Mouse (Mus musculus) 3T3-L1 (cell line): ENCODE measurements at regions not wholly inside any gene's neighbourhood (a gene's known extent, or its start where the extent isn't known, plus 50 kb on each side); places are given as distances from the start of the nearest gene placed in this dataset.

Source experiments
- DNase-seq: peaks from one replicate; pipeline ENCODE4 v3.0.0-alpha.2; 2015; ENCODE audit warnings: low read depth, low spot score

DNA sequence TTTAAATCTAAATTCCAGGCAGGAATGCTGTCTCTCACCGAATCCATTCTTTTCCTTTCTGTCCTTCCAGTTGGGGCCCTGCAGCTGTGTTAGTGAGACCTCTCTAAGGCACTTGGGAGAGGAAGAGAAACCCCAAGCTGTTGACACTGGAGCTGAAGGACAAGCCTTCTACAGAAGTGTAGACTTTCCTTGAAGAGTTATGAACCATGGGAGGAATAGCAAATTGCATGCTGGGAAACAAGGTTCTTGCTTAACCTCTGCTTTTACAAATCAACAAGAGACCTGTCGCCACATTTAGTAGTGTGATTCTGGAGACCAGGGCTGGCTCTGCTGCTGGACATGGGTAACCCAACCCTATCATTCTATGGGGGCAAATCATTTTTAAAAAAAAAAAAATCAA is 200.8 kb upstream of the Sash1 start:
- no peak for DNase-seq

DNA sequence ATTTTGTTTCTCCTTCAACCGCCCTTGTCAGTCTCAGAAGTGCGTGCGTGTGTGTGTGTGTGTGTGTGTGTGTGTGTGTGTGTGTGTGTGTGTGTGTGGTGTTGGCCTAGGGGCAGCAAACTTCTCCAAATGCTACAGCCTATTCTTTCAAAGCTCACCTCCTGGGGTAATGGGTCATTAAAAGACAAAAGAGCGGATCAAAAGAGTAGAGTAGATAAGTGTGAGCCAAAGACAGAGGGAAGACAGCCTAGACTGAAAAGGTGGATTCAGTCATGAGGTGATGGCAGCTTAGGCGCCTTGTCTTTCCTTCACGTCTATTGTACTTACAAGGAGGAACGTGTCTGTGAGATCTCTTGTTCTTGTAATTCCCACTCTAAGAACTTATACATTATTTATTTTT is 199.6 kb upstream of the Sash1 start:
- DNase-seq = no peak

DNA sequence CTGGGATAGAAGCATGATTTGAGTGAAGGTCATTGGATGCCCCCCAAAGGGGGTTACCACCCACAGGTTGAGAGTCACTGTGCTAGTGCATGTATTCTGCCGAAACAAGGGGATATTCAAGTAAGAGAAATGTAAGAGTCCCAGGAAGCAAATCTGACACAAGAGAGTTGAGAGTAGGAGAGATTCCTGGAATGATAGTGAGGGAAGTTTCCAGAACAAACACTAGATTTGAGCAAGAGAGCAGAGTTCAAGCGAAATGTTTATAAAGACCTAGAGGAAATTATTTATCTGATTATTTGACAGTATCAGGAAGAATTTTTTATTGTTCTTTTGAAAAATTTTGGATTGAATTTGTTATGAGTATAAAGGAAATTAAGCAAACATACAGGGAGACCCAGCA is 189.0 kb upstream of the Sash1 start:
- no peak for DNase-seq

DNA sequence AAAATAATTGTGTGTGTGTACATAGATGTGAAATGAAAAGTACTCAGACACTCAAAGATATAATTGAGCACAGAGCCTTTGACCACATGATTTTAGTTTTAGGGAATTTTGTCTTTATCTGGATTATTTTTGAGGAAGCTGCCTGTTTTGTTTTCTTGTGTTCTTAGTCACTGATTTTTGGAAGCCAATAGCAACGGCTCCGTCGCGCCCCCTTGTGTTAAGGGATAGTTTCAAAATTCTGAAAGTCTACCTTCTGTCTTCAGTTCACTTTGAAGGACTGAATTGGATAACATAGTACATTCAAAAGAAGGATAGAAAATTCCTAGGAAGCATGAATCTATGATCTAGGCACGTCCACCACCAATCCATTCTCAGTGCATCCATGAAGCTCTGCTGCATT is 185.8 kb upstream of the Sash1 start:
- DNase-seq = peak; percentile 44

DNA sequence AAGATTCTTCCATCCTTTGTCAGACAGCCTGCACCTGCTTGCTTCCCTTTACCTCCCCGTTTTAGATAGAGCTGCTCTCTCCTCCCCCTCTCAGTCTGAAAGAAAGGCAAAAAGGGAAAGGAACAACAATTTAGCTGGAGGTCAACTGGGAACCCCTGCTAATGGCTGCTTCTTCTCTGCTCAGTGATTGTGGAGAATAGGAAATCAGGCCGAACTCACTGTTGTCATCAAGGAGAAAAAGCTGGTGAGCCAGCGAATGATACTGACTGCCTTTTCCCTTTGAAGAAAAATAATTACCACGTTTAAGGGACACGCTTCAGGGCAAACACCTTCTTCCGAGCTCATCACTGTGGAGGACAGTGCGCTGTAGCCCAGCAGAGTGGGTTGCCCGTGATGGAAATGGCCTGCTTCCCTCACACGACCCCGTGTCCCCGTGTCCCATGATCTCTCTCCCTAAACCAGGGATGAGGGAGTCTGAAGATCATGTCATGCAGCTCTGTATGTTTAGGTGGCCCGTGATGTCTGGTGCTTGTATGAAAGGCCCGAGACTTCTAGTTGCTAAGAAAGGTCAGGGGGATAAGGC is 183.8 kb upstream of the Sash1 start:
- no peak for DNase-seq

DNA sequence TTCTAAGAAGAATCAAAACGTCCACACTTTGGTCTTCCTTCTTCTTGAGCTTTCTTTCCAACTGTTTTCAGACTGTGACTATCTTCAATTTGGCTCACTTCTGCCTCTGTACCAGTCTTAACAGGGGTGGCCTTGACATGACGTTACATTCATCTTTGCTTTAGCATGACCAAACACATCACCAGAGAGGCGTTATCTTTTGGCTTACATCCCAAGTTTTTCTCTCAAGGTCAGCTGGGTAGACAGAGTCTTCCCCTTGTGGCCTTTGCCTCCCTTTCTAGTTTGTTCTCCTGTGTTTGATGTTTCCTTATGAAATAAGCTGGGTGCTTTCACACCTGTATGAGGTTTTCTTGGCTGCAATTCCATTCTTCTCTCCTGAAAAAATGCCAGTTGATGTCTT is 180.7 kb upstream of the Sash1 start:
- DNase-seq = no peak

DNA sequence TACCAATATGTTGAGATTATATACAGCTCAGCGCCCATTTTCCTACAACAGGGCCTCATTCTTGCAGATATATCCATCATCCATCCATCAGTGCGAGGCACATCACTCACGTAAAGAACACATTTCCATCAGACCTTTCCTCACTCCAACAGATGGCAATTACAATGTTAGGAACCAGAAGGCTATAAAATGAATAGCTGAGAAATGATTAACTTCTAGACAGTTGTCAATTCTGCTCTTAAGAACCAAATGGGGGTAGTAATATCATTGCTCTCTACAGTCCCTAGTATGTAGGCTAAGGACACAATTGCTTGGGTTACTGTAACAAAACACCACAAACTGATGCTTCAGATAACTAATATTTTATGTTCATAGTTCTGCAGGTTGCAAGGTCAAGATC is 176.1 kb upstream of the Sash1 start:
- DNase-seq = no peak

GRCm38 (mm10) chr10:9055274-9055673 is 169.4 kb upstream of the Sash1 start:
- DNase-seq = no peak

DNA sequence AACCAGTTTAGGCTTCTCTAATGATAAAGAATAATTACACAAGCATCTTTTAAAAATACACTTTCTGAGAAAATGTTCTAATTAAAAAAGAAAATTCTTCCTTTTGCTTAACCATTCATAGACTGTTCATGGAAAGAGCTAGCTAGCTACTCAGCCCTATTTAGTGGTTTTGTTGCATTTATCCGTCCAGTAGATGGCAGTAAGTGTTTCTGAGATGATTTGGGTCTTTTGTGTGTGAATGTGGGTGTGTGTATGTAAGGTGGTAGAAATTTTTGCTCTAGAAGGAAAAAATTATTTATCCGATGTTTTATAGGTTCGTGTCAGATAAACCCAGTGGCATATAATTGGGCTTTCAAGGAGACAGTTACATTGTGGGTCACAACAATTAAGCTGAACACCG is 167.5 kb upstream of the Sash1 start:
- DNase-seq = peak; percentile 69

GRCm38 (mm10) chr10:9047341-9047740 is 161.5 kb upstream of the Sash1 start:
- DNase-seq = no peak

- no peak for DNase-seq
Observed at GRCm38 (mm10) chr10:9044746-9045370, 159.0 kb upstream of the Sash1 start.

DNA sequence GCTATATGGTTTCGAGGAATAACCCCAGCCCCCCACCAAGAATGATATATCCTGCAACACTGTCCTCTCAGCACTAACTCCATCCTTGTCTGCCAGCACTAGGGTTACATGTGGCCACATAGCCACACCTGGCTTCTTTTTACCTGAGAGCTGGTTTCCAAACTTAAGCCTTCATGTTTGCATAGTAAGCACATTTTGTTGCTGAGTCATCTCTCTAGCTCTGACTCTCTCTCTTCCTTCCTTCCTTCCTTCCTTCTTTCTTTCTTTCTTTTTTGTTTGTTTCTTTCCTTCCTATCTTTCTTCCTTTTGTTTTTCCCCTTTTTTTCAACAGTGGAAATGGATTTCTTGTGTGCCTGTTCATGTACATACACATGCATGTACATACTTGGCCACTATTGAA is 157.6 kb upstream of the Sash1 start:
- no peak for DNase-seq

DNA sequence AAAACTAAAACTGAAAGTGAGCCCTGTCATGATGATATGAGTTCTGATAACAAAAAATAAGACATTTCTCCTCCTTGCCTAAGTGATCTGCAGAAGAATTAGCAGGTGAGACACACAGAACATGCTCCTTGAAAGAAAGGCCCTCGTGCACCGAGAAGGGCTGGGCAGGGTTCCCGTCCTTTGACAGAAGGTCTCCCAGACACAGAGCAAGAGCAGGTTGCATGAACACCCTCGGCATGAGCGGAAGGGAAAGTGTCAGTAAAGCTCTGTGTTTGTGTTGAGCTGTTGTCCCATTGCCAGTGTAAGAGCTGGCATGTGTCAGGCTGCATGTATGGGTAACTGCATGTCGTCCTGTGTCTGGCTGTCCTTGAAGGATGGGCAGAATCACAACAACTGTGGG is 144.6 kb upstream of the Sash1 start:
- DNase-seq = no peak

DNA sequence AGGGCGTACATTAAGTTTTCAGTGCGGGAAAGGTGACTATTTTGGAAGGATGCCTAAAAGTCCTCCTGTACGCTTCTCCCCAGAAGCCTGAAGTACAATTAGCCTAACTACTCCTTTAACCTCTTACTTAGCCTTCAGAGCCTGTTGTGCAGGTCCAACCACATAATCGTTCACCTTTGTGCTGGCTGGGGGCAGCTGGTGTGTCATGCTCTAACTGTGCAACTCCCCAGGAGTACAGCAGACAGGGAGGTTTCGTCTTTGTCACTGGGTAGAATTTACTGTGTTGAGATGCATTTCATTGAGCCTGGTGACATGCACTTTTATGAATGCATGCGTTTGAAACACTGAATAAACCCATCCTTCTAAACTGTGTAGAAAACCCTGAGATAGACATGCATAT is 143.6 kb upstream of the Sash1 start:
- DNase-seq = no peak

DNA sequence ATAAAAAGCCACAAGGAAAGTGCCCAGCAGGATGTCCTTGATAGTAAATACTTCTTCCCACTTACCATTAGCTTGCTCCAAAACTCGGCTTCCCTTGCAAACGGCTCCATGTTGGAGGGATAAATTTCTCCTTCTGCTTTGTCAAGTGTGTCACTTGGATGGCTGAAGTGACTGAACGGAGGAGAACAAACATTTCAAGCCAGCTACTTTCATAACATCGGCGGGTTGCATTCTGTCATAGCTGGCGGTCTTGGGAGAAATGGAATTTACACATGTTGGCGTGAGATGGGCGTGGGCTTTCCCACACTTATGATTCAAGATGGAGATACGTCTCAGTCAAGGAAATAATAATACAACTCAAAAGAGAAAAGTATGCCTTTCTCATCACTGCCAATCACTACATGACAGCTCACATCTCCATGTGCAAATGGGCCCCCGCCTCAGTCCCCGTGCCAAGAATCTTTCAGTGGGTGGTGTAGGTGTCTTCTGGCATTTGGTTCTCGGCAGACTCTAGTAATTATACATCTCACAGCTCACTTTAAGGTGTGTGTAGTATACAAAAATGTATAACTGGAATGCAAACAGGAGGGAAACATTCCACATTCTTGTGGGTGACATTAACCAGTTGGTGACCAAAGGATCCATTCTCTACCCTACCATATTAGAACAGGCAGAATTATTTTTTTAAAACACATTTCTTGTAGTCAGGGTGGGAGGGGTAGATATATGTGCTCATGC is 141.4 kb upstream of the Sash1 start:
- no peak for DNase-seq

GRCm38 (mm10) chr10:9014810-9015505 is 129.1 kb upstream of the Sash1 start:
- DNase-seq = no peak

GRCm38 (mm10) chr10:9013549-9013925 is 127.7 kb upstream of the Sash1 start:
- no peak for DNase-seq

- peak; percentile 61 for DNase-seq
Observed at GRCm38 (mm10) chr10:9012829-9013548, 127.1 kb upstream of the Sash1 start.

DNA sequence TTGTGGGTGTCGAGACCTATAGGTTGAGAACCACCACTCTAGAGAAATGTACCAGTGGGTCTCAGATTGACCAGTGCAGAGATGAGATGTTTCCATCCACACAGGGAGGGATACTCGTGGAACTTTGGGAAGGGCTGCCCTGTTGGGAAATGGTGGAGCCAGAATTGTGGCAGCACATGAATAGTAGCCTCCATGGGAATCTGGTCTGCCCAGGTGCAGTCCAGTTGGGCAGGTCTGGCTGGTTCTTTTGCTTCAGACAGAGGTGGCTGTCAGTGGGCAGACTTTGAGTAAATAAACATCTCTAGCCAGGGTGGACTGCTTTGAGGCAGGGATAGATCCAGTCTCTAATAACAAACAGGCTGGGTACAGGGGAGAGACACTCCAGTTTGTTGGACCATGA is 126.0 kb upstream of the Sash1 start:
- DNase-seq = no peak

DNA sequence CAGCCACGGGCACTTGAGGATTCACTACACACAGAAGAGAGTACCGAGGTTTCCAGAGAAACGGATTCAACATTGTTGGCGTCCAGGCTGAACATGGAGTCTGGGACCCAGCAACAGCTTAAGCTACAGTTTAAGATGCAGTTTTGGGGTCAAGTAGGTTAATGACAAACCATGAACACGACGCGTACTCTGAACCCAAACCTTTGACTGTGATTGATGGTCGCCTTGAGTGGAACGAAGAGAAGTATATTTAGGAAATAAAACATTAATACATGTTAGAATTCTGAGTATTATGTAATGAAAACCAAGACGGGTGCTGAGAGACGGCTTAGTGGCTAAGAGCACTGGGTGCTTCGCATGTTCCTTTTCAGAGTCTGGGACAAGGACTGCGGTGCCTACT is 124.3 kb upstream of the Sash1 start:
- DNase-seq = no peak

- no peak for DNase-seq
Observed at GRCm38 (mm10) chr10:9005140-9005909, 119.5 kb upstream of the Sash1 start.
